Mouse (Mus musculus): Measurements from ENCODE around the gene Cmtm5.

The Cmtm5 gene

DNA sequence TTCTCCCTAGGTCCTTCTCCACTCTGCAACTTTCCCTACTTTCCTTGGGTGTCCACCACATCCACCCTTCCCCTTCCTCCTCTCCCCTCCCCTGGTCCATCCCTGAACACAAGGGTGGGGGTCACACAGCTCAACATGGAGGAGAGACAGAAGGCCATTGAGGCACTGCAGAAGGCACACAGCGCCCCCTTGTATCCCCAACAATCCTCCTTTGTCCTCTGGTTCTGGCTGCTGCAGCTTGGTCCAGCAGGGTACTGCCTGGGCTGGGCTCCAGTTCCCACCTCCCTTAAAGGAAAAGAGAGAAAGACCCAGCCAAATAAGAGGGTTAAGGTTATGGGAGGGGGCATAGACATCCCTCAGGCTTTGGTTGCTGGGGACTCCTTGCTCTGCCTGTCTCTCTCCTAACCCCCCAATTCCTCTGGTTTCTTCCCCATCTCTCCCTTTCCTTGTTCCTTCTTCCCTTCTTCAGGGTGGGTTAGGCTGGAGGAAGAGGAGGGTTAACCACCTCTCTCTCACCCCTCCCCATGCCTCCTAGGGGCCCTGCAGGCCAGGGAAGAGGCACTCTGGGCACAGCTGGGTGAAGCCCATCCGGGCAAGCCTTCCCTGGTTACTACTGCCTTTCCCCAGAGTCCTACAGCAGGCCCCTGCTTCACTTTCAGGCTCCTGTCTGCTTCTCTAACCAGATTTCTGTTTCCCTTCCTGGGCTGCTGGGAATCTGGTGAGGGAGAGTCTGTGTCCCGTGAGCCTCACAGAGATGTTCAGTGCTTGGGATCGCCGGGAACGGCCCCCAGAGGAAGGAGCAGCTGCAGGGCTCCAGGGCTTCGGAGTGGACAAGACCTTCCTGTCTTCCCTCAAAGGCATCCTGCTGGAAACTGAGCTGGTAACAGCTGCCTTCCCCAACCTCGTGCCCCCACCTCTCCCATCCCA, at the start of gene Cmtm5:
Cmtm5 (plus strand) TSS at position 358 of the 927 bp plus-strand sequence.
- DNase-seq (ENCODE audit: low spot score in 2 of 2), result peak; percentile 76 to 81

DNA sequence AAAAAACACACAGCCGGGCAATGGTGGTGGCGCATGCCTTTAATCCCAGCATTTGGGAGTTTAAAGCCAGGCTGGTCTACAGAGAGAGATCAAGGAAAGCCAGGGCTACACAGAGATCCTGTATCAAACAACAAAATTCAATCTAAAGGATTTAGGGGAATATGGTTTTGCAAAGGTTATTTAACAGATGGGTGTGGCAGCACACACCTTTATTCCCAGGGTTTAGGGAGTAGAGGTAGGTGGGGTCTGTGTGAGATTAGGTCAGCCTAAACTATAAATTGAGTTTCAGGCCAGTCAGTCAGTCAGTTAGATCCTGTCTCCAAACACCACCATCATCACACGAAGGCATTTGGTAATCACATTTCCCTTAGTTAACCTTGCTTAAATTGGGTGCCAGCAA, 43.9 kb upstream of the Cmtm5 start, which contains the start of gene Pabpn1:
Pabpn1 (plus strand) TSS at position 301 of the 400 bp plus-strand sequence.
- DNase-seq (ENCODE audit: low spot score in 2 of 2), result no peak

- DNase-seq (ENCODE audit: low spot score in 2 of 2), result peak; percentile 100
Observed at GRCm38 (mm10) chr14:54893651-54894181, 42.3 kb upstream of the Cmtm5 start.

DNA sequence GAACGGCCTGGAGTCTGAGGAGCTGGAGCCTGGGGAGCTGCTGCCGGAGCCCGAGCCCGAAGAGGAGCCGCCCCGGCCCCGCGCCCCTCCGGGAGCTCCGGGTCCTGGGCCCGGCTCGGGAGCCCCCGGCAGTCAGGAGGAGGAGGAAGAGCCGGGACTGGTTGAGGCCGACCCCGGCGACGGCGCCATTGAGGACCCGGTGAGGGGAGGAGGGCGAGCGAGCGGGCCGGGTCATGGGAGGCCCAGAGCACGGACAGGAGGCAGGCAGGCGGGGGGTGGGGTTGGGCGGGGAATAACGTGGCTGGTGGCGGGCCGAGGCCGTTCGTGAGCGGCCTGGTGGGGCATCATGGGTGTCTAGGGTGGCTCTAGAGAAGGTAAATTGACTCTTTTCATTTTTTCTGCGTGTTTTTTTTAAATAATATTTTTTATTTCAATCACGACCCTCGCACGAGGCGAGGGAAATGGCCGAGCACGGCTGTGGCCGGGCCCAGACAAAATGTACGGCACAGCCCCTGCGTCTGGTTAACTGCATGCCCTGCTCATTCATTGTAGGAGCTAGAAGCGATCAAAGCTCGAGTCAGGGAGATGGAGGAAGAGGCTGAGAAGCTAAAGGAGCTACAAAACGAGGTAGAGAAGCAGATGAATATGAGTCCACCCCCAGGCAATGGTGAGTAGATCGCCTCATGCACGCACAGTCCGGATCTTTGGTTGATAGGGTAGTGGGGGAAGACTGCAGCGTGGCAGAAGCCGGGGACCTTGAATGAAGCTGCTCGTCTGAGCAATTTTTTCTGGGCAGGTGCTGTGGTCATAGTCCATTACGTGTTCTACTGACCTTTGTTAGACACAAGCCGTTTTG, 41.5 kb upstream of the Cmtm5 start:
- no peak for DNase-seq (ENCODE audit: low spot score in 2 of 2)

DNA sequence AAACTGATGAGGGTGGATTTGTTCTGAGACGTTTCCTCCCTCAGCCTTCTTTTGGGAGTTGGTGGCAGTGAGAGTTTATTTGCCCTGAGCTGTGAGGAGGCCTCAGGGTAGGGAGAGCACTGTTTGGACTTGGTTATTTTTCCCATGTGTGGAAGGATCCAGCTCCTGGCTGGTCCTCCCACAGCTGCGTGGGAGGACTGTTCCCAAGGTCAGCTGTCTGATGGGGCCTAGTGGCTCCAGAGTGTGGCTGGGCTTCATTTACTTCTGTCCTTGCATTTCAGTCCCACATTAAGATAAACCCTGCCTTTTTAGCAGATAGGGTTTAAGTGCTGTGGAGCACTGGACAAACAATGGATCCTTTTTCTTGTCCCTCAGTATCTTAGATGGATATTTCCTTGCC, 38.6 kb upstream of the Cmtm5 start:
- DNase-seq (ENCODE audit: low spot score in 2 of 2), result no peak

DNA sequence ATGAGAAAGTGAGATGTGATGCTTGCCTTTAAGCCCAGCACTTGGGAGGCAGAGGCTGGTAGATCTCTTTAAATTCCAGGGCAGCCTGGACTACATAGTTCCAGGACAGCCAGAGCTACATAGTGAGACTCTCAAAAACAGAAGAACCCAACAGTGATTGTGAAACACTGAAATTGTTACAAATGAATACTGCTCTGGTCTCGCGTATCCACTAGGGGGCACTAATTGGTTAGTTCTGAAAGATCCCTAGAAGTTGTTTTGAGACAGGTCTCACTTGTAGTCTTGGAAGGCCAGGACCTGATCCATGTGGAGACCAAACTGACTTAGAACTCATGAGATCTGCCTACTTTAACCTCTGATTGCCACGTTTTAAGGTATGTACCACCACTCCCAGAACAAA, 35.7 kb upstream of the Cmtm5 start:
- DNase-seq (ENCODE audit: low spot score in 2 of 2), result peak in 1 of 2 experiments; percentile 89

GRCm38 (mm10) chr14:54903641-54904040, 32.4 kb upstream of the Cmtm5 start:
- no peak for DNase-seq (ENCODE audit: low spot score in 2 of 2)

- no peak for DNase-seq (ENCODE audit: low spot score in 2 of 2)
Observed at GRCm38 (mm10) chr14:54908682-54909081, 27.4 kb upstream of the Cmtm5 start.

DNA sequence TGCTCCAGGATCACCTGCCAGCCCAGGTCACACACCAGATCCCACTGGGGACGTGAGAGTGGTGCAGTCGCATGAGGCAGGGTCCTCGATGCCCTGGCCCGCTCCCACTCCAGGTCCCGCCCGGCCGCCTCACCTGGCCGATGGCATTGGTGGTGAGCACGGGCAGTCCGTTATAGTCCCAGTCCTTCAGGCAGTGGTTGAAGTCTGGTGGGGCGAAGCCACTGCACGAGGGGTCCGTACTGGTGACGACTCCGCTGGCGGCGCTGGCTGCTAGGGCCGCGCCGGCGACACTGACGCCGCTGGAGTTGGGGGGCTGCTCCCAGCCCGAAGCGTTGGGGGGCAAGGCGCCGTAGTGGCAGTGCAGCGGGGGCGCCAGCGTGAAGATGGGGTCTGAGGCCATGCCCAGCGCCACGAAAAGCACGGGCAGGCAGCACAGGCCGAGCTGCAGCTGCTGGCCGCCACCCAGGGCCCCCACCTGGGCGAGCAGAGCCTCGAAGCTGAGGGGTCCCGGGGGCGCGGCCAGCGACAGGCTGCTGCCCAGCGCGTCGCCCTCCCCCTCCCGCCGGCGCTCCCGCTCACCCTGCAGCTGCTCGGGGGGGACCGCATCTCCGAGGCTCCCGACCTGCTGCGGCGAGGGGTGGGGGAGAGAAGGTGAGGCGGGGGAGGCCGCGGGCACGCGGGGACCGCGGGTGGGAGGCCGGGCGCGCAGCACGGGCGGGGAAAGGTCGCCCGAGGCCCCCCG, 23.8 kb upstream of the Cmtm5 start:
- no peak for DNase-seq (ENCODE audit: low spot score in 2 of 2)

DNA sequence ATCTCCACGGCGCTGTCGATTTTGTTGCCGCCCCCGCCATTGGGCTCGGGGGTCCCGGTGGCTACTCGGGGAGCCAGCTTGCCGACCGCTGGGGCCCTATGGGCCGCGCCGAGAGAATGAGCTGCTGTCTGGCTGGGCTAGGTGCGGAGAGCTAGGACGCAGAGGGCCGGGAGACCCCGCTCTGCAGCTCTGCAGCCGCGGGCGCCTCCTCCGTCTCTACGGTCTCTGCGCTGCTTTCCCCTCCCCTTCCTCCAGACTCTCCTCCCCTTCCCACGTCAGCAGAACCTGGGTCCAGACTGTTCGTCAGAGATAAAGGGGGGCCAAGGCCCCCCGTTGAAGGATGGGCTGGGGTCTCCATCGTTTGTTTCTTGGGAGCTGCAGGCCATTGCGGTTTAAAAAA, 23.2 kb upstream of the Cmtm5 start, which contains the start of gene Slc22a17:
Slc22a17 (minus strand) TSS at position 247 of the 400 bp plus-strand sequence.
- peak in 1 of 2 experiments; percentile 82 for DNase-seq (ENCODE audit: low spot score in 2 of 2)

GRCm38 (mm10) chr14:54913343-54913742, 22.7 kb upstream of the Cmtm5 start:
- no peak for DNase-seq (ENCODE audit: low spot score in 2 of 2)

DNA sequence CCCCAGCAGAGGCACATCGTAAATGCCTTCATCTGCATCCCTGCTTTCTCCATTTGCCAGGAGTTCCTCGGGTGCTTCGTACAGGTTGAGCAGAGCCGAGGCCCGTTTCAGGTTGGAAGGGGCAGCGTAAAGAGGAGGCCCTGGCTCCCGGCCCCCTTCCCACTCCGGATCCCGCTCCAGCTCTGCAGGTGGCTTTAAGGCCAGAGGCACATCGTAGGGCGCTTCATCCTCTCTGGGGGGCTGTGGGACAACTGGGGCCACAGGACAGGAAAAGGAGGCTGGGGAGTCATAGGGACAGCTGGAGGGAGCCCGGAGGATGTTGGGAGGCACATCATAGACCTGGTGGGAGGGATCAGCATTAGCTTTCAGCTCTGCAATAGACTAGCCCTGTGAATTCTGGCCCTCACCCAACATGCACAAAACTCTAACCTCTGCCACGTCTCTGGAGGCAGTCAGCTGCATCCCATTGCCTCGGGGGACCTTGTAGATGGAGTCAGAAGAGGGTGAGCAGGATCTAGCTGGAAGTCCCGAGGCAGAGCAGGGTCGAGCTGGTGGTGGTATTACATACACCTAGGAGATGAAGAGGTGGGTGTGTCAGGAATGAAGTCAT, 15.9 kb upstream of the Cmtm5 start:
- no peak for DNase-seq (ENCODE audit: low spot score in 2 of 2)

GRCm38 (mm10) chr14:54924641-54925348, 11.3 kb upstream of the Cmtm5 start:
- DNase-seq (ENCODE audit: low spot score in 2 of 2), result no peak

DNA sequence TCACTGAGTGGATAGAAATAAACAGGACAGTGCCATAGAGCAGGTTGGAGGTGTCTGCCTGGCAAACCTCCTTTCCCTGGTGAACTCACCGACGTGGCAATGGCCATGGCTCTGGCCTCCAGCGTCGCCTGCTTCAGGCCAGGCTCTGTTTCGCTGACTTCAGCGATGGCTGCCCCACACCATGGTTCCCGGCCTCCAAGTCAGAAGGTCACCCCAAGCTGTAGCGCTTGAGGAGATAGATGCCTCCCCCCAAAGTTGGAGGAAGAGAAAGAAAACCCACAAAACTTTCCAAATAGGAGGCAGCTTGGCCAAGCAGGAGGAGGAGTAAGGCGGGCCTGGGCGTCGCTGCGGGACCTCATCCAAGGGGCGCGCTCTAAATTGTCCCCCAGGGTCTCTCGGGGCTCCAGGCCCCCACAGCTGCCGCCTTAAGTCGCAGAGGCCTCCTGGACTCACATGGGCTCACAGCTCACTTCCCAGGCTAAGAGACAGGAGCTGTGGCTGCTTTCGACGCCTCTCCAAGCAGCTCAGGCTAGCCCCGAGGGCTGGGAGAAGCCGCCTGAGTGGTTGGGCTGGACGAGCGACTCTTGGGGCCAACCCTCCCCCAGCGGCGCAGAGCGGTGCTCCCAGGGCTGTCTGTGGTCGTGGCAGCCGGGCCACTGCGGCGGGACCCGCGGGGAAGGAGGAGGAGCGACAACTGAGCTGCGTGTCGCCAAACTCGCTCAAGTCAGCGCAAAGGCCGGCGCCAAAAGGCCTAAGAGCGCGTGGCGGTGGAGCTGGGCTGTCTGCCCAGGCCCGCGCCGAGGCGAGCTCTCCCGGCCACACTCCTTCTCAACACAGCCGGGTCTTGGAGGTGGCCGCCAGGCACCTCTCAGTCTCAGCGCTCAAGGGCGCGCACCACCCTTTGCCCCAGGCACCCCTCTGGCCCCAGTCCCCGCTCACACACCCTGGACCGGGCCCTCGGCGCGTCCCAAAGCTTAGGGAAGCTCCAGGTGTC, 10.4 kb upstream of the Cmtm5 start, which contains the start of gene Efs:
Efs (minus strand) TSS at position 778 of the 994 bp plus-strand sequence.
- DNase-seq (ENCODE audit: low spot score in 2 of 2), result no peak

DNA sequence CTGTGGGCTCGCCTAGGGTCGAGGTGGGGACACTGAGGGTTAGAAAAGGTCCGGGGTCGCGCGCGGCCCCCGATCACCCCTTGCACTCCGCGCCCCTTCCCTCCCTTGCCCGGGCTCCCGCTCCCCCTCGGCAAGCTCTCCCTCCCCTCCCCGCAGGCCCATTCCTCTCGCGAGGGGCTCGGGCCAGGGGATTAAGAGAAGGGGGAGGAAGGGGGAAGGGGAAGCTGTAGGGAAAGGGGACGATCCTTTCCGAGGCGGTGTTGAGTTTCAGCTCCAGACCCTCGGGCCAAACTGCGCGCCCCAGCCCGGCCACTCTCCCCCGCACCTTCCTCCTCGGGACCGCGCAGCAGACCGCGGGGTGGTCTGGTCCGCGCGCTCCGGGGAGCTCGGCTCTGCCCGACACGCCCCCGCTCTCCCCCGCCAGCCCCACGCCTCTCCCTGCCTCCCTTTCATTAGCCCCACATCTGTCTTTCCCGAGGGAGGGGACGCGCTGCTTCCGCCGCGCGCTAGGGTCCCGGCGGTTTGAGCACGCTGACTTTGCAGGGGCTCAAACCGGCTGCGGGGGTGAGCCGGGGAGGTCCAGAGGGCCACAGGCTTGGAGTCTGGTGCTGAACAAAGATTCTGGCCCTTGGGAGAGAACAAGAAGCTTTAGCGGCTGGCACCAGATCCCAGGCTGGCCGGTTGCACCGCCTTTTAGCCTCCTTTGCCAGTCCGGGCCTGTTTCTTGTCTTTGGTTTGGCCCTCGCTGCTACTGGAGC, 9.5 kb upstream of the Cmtm5 start:
- no peak for DNase-seq (ENCODE audit: low spot score in 2 of 2)

GRCm38 (mm10) chr14:54927296-54927695, 8.8 kb upstream of the Cmtm5 start:
- DNase-seq (ENCODE audit: low spot score in 2 of 2), result no peak

- no peak for DNase-seq (ENCODE audit: low spot score in 2 of 2)
Observed at GRCm38 (mm10) chr14:54929801-54930200, 6.3 kb upstream of the Cmtm5 start.

- DNase-seq (ENCODE audit: low spot score in 2 of 2), result no peak
Observed at GRCm38 (mm10) chr14:54930431-54930830, 5.6 kb upstream of the Cmtm5 start.
